Comparison of ENCODE assay signal across 7 mouse cellular contexts in genomic region chr12:84100604-84101492, GRCm38 (mm10). TPM values are rescaled to one million over a fixed set of nuclear protein-coding genes. Genes with fewer than 3 reads are reported as not detected.
DNase-seq lines count a peak whose midpoint lies in the region; ATAC-seq and TF ChIP-seq lines count a peak whose summit lies in the region.
"Not testable (repeated sequence)": the region's sequence is repeated elsewhere in the genome, so short reads cannot be mapped to it uniquely, and the experiment has no call there.

Acot6 (plus strand) TSS chr12:84100654.

- not testable (repeated sequence) for H3K9me3 ChIP-seq in embryonic facial prominence, embryonic 15.5 days (replicated peaks); limb, embryonic 11.5 days (ENCODE audit: control insufficient read depth, low read length); midbrain, embryonic 10.5 days (replicated peaks)

- TF ChIP-seq CTCF in bone marrow, adult 2 months (IDR thresholded peaks at IDR 0.05; ENCODE audit: control insufficient read depth, insufficient read depth, low read length) = not testable (repeated sequence)

- H3K9ac ChIP-seq in embryonic facial prominence, embryonic 15.5 days = peak within 1 kb of the TSS; percentile 40
- peak within 1 kb of the TSS; percentile 72 for H3K9ac ChIP-seq in limb, embryonic 11.5 days (ENCODE audit: low read length)

- peak within 1 kb of the TSS; percentile 61 for H3K4me3 ChIP-seq in bone marrow, adult 2 months (replicated peaks; ENCODE audit: control insufficient read depth, low read depth, low read length)
- peak within 1 kb of the TSS; percentile 58 for H3K4me3 ChIP-seq in embryonic facial prominence, embryonic 15.5 days (replicated peaks)
- H3K4me3 ChIP-seq in limb, embryonic 11.5 days (ENCODE audit: low read depth, low read length) = peak within 1 kb of the TSS; percentile 36
- H3K4me3 ChIP-seq in midbrain, embryonic 10.5 days = peak within 1 kb of the TSS; percentile 63

- not testable (repeated sequence) for H3K27ac ChIP-seq in bone marrow, adult 2 months (ENCODE audit: control insufficient read depth, insufficient read depth, low read depth, low read length, poor library complexity); limb, embryonic 11.5 days (replicated peaks; ENCODE audit: low read depth, low read length)
- H3K27ac ChIP-seq in embryonic facial prominence, embryonic 15.5 days (replicated peaks) = peak within 1 kb of the TSS; percentile 63
- peak within 1 kb of the TSS; percentile 82 for H3K27ac ChIP-seq in midbrain, embryonic 10.5 days (replicated peaks)

- H3K27me3 ChIP-seq in embryonic facial prominence, embryonic 15.5 days; limb, embryonic 11.5 days (ENCODE audit: control insufficient read depth, insufficient read depth, low read length): not testable (repeated sequence)
- peaks cover 24% of the 10 kb centered on the region for H3K27me3 ChIP-seq in midbrain, embryonic 10.5 days (ENCODE audit: low read depth, poor library complexity, severe bottlenecking)

- peak; percentile 29 to 35 for DNase-seq in heart, adult 9 months (ENCODE audit: low spot score in 2 of 2)
- peak; percentile 63 for DNase-seq in kidney, adult 18-20 months
- peak; percentile 64 for DNase-seq in limb, embryonic 11.5 days (ENCODE audit: low spot score)
- DNase-seq in midbrain, embryonic 10.5 days (ENCODE audit: low spot score) = peak; percentile 65
- DNase-seq in skeletal muscle tissue, adult 2 months (ENCODE audit: low read depth, low spot score) = peak; percentile 27

- H3K4me1 ChIP-seq in bone marrow, adult 2 months (ENCODE audit: control insufficient read depth, insufficient read depth, low read length); embryonic facial prominence, embryonic 15.5 days; limb, embryonic 11.5 days (ENCODE audit: control insufficient read depth, insufficient read depth, low read length); midbrain, embryonic 10.5 days: not testable (repeated sequence)

- peak within 1 kb of the TSS; percentile 71 for H3K4me2 ChIP-seq in embryonic facial prominence, embryonic 15.5 days (replicated peaks)
- peak within 1 kb of the TSS; percentile 66 for H3K4me2 ChIP-seq in limb, embryonic 11.5 days (ENCODE audit: low read depth, severe bottlenecking)

- WGBS in bone marrow, adult 2 months = 1% methylated on average over 80 of the region's 80 CpGs
- under 1% methylated on average over 76 of the region's 80 CpGs for WGBS in embryonic facial prominence, embryonic 15.5 days
- under 1% methylated on average over 76 of the region's 80 CpGs for WGBS in limb, embryonic 11.5 days
- WGBS in midbrain, embryonic 10.5 days = under 1% methylated on average over 80 of the region's 80 CpGs

- 0 out of 2 replicates have a peak, but pooled peaks have one; percentile 15 for TF ChIP-seq POLR2A in bone marrow, adult 2 months (IDR thresholded peaks at IDR 0.05; ENCODE audit: borderline replicate concordance, control insufficient read depth, low read depth, low read length)

- ATAC-seq in embryonic facial prominence, embryonic 15.5 days (ENCODE audit: insufficient number of reproducible peaks, low FRiP score, low TSS enrichment, low read depth) = peak; percentile 63
- ATAC-seq in limb, embryonic 11.5 days (ENCODE audit: insufficient number of reproducible peaks, low FRiP score, low TSS enrichment, low read depth) = not testable (repeated sequence)

- H3K36me3 ChIP-seq in embryonic facial prominence, embryonic 15.5 days; limb, embryonic 11.5 days (ENCODE audit: control insufficient read depth, insufficient read depth, low read length); midbrain, embryonic 10.5 days: not testable (repeated sequence)

RNA-seq across cellular contexts. Expression of gene Acot6, which starts in this region (rescaled TPM):
- polyA plus RNA-seq in bone marrow, adult 2 months (2011; ENCODE audit: insufficient read depth, insufficient read length, low replicate concordance, missing spikeins) = 0.62 and 0.75 TPM in 2 replicates
- polyA plus RNA-seq in embryonic facial prominence, embryonic 15.5 days (2015; fragmentation: Nextera tagmentation; extraction: Ambion mirVana) = 2.1 and 2.4 TPM in 2 replicates
- polyA plus RNA-seq in limb, embryonic 11.5 days (2014; fragmentation: Nextera tagmentation; extraction: Ambion mirVana) = 1.1 TPM in 2 replicates
- 0.74 and 0.99 TPM in 2 replicates for polyA plus RNA-seq in midbrain, embryonic 10.5 days (2016; fragmentation: Nextera tagmentation; extraction: Ambion mirVana)

Comparison
In these comparisons a context has a peak if more than half of its experiments do, and no peak if none do; other contexts are left out.
1. Peak in DNase-seq, H3K4me3 ChIP-seq and H3K27ac ChIP-seq in midbrain, embryonic 10.5 days; RNA of the gene not detected or under 1 TPM.